Mouse (Mus musculus) bone marrow, adult 2 months (tissue): ENCODE measurements at regions not wholly inside any gene's neighbourhood (a gene's known extent, or its start where the extent isn't known, plus 50 kb on each side); places are given as distances from the start of the nearest gene placed in this dataset.

Source experiments
- H3K27ac ChIP-seq: fragments of 200-500 bp; 2 replicates; pipeline ENCODE4 v1.5.1; 2012; ENCODE audit warnings: low read depth, mild to moderate bottlenecking, control low read depth, inconsistent platforms, low read length; ENCODE audit not compliant: control insufficient read depth, poor library complexity, insufficient read depth
- H3K4me1 ChIP-seq: fragments of 200-500 bp; 2 replicates; pipeline ENCODE4 v1.6.1; 2011; ENCODE audit warnings: low read length; ENCODE audit not compliant: control insufficient read depth, insufficient read depth
- H3K4me3 ChIP-seq: fragments of 200-500 bp; replicated peaks from 2 replicates; pipeline ENCODE3; 2011; ENCODE audit warnings: mild to moderate bottlenecking, low read depth, low read length, control low read depth; ENCODE audit not compliant: control insufficient read depth
- CTCF ChIP-seq: fragments of 200-500 bp; IDR thresholded peaks from 2 replicates; pipeline ENCODE4 v1.5.1; 2011; ENCODE audit warnings: low read length, control low read depth; ENCODE audit not compliant: control insufficient read depth, insufficient read depth
- POLR2A ChIP-seq: fragments of 200-500 bp; IDR thresholded peaks from 2 replicates; pipeline ENCODE4 v1.6.1; 2011; ENCODE audit warnings: low read depth, mild to moderate bottlenecking, control low read depth, low read length, borderline replicate concordance; ENCODE audit not compliant: control insufficient read depth
- WGBS: fragments of 180-500 bp; shearing (Covaris S2); methylation state at CpG from one replicate; pipeline ENCODE4 v1.1.7; 2018; 5-methylcytosine and 5-hydroxymethylcytosine counted together

GRCm38 (mm10) chr4:125199281-125199680, 71.6 kb upstream of the Zc3h12a start:
- Histone ChIP-seq H3K4me3 (no peak overlapping the region), H3K4me1 (peaks cover 1% of the 10 kb centered on the region; the same call in 1 of the 2 replicates), H3K27ac (no peak overlapping the region)
- TF ChIP-seq POLR2A (no peak), CTCF (no peak)
- 51% methylated on average over 5 of the region's 5 CpGs for WGBS

DNA sequence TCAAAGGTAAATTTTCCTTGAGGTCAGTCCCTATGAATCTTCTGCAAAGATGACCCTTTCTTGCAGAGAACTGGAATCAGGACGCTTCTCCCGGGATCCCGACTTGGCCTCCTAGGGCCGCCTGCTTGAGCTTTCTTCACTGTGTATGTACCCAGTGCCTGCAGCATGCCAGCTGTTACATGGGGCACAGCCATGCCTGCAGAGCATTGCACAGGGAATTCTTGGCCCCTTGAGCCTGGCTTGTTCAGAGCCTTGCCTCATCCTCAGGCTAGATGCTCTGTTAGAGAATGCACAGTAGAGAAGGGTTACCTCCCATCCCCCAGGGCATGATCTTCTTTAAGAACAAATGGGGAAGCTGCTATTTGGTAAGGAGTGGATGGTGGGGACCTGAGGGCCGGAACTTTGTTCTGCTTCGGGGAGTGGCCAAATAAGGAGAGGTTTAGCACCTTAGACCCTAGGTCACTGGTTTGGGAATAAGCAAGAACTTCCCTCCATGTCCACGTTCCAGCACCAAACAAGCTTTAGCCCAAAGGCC, 68.3 kb upstream of the Zc3h12a start:
- H3K4me1 ChIP-seq = peaks cover 2% of the 10 kb centered on the region; the same call in 1 of the 2 replicates
- TF ChIP-seq CTCF = no peak
- no peak for TF ChIP-seq POLR2A
- H3K4me3 ChIP-seq = no peak overlapping the region
- H3K27ac ChIP-seq = no peak overlapping the region
- 43% methylated on average over 7 of the region's 7 CpGs for WGBS

- no peak for TF ChIP-seq CTCF
- peaks cover 2% of the 10 kb centered on the region; the same call in 1 of the 2 replicates for H3K4me1 ChIP-seq
- WGBS = 50% methylated on average over 12 of the region's 12 CpGs
- H3K4me3 ChIP-seq = no peak overlapping the region
- no peak overlapping the region for H3K27ac ChIP-seq
These were observed 67.2 kb upstream of the Zc3h12a start for GRCm38 (mm10) chr4:125194722-125195380.

DNA sequence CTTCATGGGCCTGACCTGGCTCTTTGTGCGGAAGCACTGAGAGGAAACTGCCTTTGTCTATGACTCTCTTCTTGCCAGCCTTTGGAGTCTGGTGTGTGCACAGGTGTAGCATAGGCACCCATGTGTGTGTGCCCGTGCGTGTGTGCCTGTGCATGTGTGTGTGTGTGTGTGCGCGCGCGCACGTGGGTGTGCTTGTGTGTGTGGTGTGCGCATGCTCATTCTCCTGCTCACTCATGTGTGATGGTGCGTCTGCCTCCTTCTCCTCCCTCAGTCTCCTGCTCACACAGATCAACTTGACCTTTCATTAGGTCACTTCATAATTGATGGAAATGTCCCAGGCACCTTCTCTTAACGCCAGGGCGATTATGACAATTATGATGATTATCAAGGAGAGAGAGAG, 66.7 kb upstream of the Zc3h12a start:
- Histone ChIP-seq H3K27ac (no peak overlapping the region), H3K4me3 (no peak overlapping the region), H3K4me1 (peaks cover 2% of the 10 kb centered on the region; the same call in 1 of the 2 replicates)
- 81% methylated on average over 12 of the region's 12 CpGs for WGBS
- TF ChIP-seq CTCF (no peak), POLR2A (no peak)

- WGBS = 77% methylated on average over 9 of the region's 9 CpGs
- Histone ChIP-seq H3K27ac (no peak overlapping the region), H3K4me3 (no peak overlapping the region), H3K4me1 (peaks cover 2% of the 10 kb centered on the region; the same call in 1 of the 2 replicates)
- TF ChIP-seq CTCF = no peak
- TF ChIP-seq POLR2A = no peak
These were observed 64.0 kb upstream of the Zc3h12a start for GRCm38 (mm10) chr4:125191680-125192079.

- H3K4me3 ChIP-seq = no peak overlapping the region
- 49% methylated on average over 11 of the region's 11 CpGs for WGBS
- TF ChIP-seq POLR2A (no peak), CTCF (no peak)
These were observed 63.4 kb upstream of the Zc3h12a start for GRCm38 (mm10) chr4:125191010-125191409.

GRCm38 (mm10) chr4:125189971-125190370, 62.3 kb upstream of the Zc3h12a start:
- no peak overlapping the region for H3K4me3 ChIP-seq

More at GRCm38 (mm10) chr4:125191010-125191409, 63.4 kb upstream of the Zc3h12a start:
- no peak overlapping the region for H3K27ac ChIP-seq
- peaks cover 2% of the 10 kb centered on the region; the same call in 1 of the 2 replicates for H3K4me1 ChIP-seq

GRCm38 (mm10) chr4:125186246-125186645, 58.6 kb upstream of the Zc3h12a start:
- 74% methylated on average over 9 of the region's 9 CpGs for WGBS
- H3K4me1 ChIP-seq = no peaks in the 10 kb centered on the region; the same call in 1 of the 2 replicates
- TF ChIP-seq POLR2A = no peak
- no peak for TF ChIP-seq CTCF

More at GRCm38 (mm10) chr4:125189971-125190370, 62.3 kb upstream of the Zc3h12a start:
- Histone ChIP-seq H3K4me1 (peaks cover 2% of the 10 kb centered on the region; the same call in 1 of the 2 replicates), H3K27ac (no peak overlapping the region)
- TF ChIP-seq CTCF (no peak), POLR2A (no peak)

More at GRCm38 (mm10) chr4:125186246-125186645, 58.6 kb upstream of the Zc3h12a start:
- no peak overlapping the region for H3K4me3 ChIP-seq
- no peak overlapping the region for H3K27ac ChIP-seq
